Comparison of ENCODE assay signal across 8 mouse cellular contexts in genomic region chr1:39361754-39362514, GRCm38 (mm10). TPM values are rescaled to one million over a fixed set of nuclear protein-coding genes. Genes with fewer than 3 reads are reported as not detected.
A peak's percentile ranks its signal among the peaks of the same experiment; 100 is the strongest.
DNase-seq lines count a peak whose midpoint lies in the region; ATAC-seq lines count a peak whose summit lies in the region.

No protein-coding gene starts in this region.

- no peaks in the 10 kb centered on the region for H3K27me3 ChIP-seq in liver, embryonic 11.5 days (replicated peaks; ENCODE audit: control insufficient read depth, insufficient read depth, low read length)
- peaks cover 23% of the 10 kb centered on the region for H3K27me3 ChIP-seq in forebrain, embryonic 10.5 days (ENCODE audit: poor library complexity, severe bottlenecking)
- H3K27me3 ChIP-seq in intestine, embryonic 15.5 days (replicated peaks) = peaks cover 3% of the 10 kb centered on the region; the same call in 1 of the 2 replicates
- no peaks in the 10 kb centered on the region for H3K27me3 ChIP-seq in midbrain, embryonic 16.5 days (ENCODE audit: control insufficient read depth, insufficient read depth, low read depth, low read length)

- H3K9ac ChIP-seq in liver, embryonic 11.5 days (ENCODE audit: low read depth, low read length) = no peak overlapping the region
- H3K9ac ChIP-seq in intestine, embryonic 15.5 days = no peak overlapping the region
- peak overlapping the region; percentile 32; the same call in 1 of the 2 replicates for H3K9ac ChIP-seq in midbrain, embryonic 16.5 days (ENCODE audit: low read depth, low read length)

- H3K4me2 ChIP-seq in liver, embryonic 11.5 days = peak overlapping the region; percentile 45
- peak overlapping the region; percentile 41 for H3K4me2 ChIP-seq in intestine, embryonic 15.5 days (replicated peaks)
- H3K4me2 ChIP-seq in midbrain, embryonic 16.5 days (ENCODE audit: low read length) = peak overlapping the region; percentile 59

- H3K4me3 ChIP-seq in liver, embryonic 11.5 days (ENCODE audit: low read depth, low read length) = no peak overlapping the region
- peak overlapping the region; percentile 44 for H3K4me3 ChIP-seq in forebrain, embryonic 10.5 days
- H3K4me3 ChIP-seq in intestine, embryonic 15.5 days (replicated peaks) = no peak overlapping the region; the same call in 1 of the 2 replicates
- H3K4me3 ChIP-seq in midbrain, embryonic 16.5 days (ENCODE audit: low read depth, low read length) = peak overlapping the region; percentile 29

- peak; percentile 74 for ATAC-seq in liver, embryonic 11.5 days (replicated peaks; ENCODE audit: low FRiP score)
- peak; percentile 65 for ATAC-seq in intestine, embryonic 15.5 days
- ATAC-seq in midbrain, embryonic 16.5 days = 0 out of 2 replicates have a peak, but pooled peaks have one; percentile 15

- no peak overlapping the region for H3K27ac ChIP-seq in liver, embryonic 11.5 days (ENCODE audit: low read depth, low read length)
- H3K27ac ChIP-seq in forebrain, embryonic 10.5 days = no peak overlapping the region
- H3K27ac ChIP-seq in intestine, embryonic 15.5 days = no peak overlapping the region
- no peak overlapping the region for H3K27ac ChIP-seq in midbrain, embryonic 16.5 days (ENCODE audit: low read length)

- H3K4me1 ChIP-seq in liver, embryonic 11.5 days (replicated peaks; ENCODE audit: control insufficient read depth, insufficient read depth, low read length) = peaks cover 13% of the 10 kb centered on the region
- H3K4me1 ChIP-seq in forebrain, embryonic 10.5 days = peaks cover 18% of the 10 kb centered on the region
- 0 out of 2 replicates have a peak, but pooled peaks cover 3% of the 10 kb centered on the region for H3K4me1 ChIP-seq in intestine, embryonic 15.5 days (replicated peaks)
- peaks cover 9% of the 10 kb centered on the region for H3K4me1 ChIP-seq in midbrain, embryonic 16.5 days (ENCODE audit: control insufficient read depth, insufficient read depth, low read length)

- no peaks in the 10 kb centered on the region for H3K36me3 ChIP-seq in liver, embryonic 11.5 days (ENCODE audit: control insufficient read depth, insufficient read depth, low read length)
- H3K36me3 ChIP-seq in forebrain, embryonic 10.5 days (replicated peaks) = no peaks in the 10 kb centered on the region
- no peaks in the 10 kb centered on the region for H3K36me3 ChIP-seq in intestine, embryonic 15.5 days
- H3K36me3 ChIP-seq in midbrain, embryonic 16.5 days (ENCODE audit: control insufficient read depth, insufficient read depth, low read length) = no peaks in the 10 kb centered on the region

- 38% methylated on average over 24 of the region's 24 CpGs for WGBS in liver, embryonic 11.5 days
- 30% methylated on average over 24 of the region's 24 CpGs for WGBS in forebrain, embryonic 10.5 days
- 24% methylated on average over 24 of the region's 24 CpGs for WGBS in intestine, embryonic 15.5 days
- WGBS in midbrain, embryonic 16.5 days = 32% methylated on average over 24 of the region's 24 CpGs

- no peaks in the 10 kb centered on the region for H3K9me3 ChIP-seq in liver, embryonic 11.5 days (ENCODE audit: control insufficient read depth, low read length)
- no peaks in the 10 kb centered on the region for H3K9me3 ChIP-seq in forebrain, embryonic 10.5 days
- H3K9me3 ChIP-seq in intestine, embryonic 15.5 days = no peaks in the 10 kb centered on the region
- no peaks in the 10 kb centered on the region for H3K9me3 ChIP-seq in midbrain, embryonic 16.5 days (replicated peaks; ENCODE audit: control insufficient read depth, low read length, poor library complexity, severe bottlenecking)

- DNase-seq in liver, embryonic 11.5 days (ENCODE audit: low spot score) = no peak
- no peak for DNase-seq in liver
- no peak for DNase-seq in forebrain, embryonic 10.5 days (ENCODE audit: extremely low spot score, low spot score)
- no peak for DNase-seq in ovary, postnatal 36 days (ENCODE audit: low spot score)
- DNase-seq in frontal cortex, postnatal 14 days (ENCODE audit: low spot score in 2 of 2) = no peak
- no peak for DNase-seq in thymus, adult 18-20 months

RNA-seq across cellular contexts. Expression of gene Rpl31, which starts 5.7 kb away (rescaled TPM):
- 694 and 768 TPM in 2 replicates for polyA plus RNA-seq in liver, embryonic 11.5 days (2014; fragmentation: Nextera tagmentation; extraction: Ambion mirVana)
- 491 and 499 TPM in 2 replicates for polyA plus RNA-seq in forebrain, embryonic 10.5 days (2016; fragmentation: Nextera tagmentation; extraction: Ambion mirVana)
- polyA plus RNA-seq in intestine, embryonic 15.5 days (2015; fragmentation: Nextera tagmentation; extraction: Ambion mirVana) = 528 and 550 TPM in 2 replicates
- 261 and 295 TPM in 2 replicates for polyA plus RNA-seq in midbrain, embryonic 16.5 days (2015; fragmentation: Nextera tagmentation; extraction: Ambion mirVana)

Comparison
In these comparisons a context has a peak if more than half of its experiments do, and no peak if none do; other contexts are left out.
1. ATAC-seq: peak in every context shown above with its lines; median percentile 74 in liver, embryonic 11.5 days; 65 in intestine, embryonic 15.5 days; 15 in midbrain, embryonic 16.5 days.
2. H3K4me3 ChIP-seq: peak in forebrain, embryonic 10.5 days (single experiment) and midbrain, embryonic 16.5 days (single experiment); none in liver, embryonic 11.5 days (single experiment) and intestine, embryonic 15.5 days (single experiment).
3. Peak in every context shown above with its lines, with median percentiles within 50 percentile points of each other: H3K4me2 ChIP-seq.